Mouse (Mus musculus) ES-Bruce4 (cell line): ENCODE data around the gene Abhd4.

ENCODE experiments used
- CTCF ChIP-seq: IDR thresholded peaks from one replicate; pipeline ENCODE4 v1.8.1; 2011; ENCODE audit warnings: low read depth, low read length
- EP300 ChIP-seq: IDR thresholded peaks from 2 replicates; pipeline ENCODE4 v1.6.1; 2011; ENCODE audit warnings: low read depth, low read length; ENCODE audit not compliant: insufficient read depth
- POLR2A ChIP-seq: IDR thresholded peaks from one replicate; pipeline ENCODE4 v1.8.1; 2011; ENCODE audit warnings: low read length; ENCODE audit not compliant: insufficient read depth

GRCm38 (mm10) chr14:54272696-54273095, 18.7 kb downstream of the Abhd4 start:
- no peak for TF ChIP-seq POLR2A
- TF ChIP-seq CTCF, result no peak
- no peak for TF ChIP-seq EP300
